Mouse (Mus musculus): ENCODE data around the gene Etv2.

The Etv2 gene

GRCm38 (mm10) chr7:30588676-30589434 is 46.8 kb downstream of the Etv2 start, which contains the start of gene Kmt2b:
Gene Kmt2b, minus strand, starts transcription at chr7:30588726.
- peak; percentile 90 for DNase-seq (ENCODE audit: low read depth)

- peak; percentile 23 for DNase-seq (ENCODE audit: low read depth)
These were observed 47.6 kb downstream of the Etv2 start for GRCm38 (mm10) chr7:30587842-30588667.

GRCm38 (mm10) chr7:30586455-30587020 is 49.1 kb downstream of the Etv2 start:
- no peak for DNase-seq (ENCODE audit: low read depth)

- DNase-seq (ENCODE audit: low read depth), result no peak
These were observed 50.5 kb downstream of the Etv2 start for GRCm38 (mm10) chr7:30585170-30585569.

- DNase-seq (ENCODE audit: low read depth), result no peak
These were observed 51.3 kb downstream of the Etv2 start for GRCm38 (mm10) chr7:30584339-30584738.

Data from c-Kit-positive CD71-positive TER-119-negative erythroid progenitor cells, embryonic 14.5 days (primary cell).